Mouse (Mus musculus) spleen, adult 2 months (tissue): ENCODE measurements around the gene Gm10024. TPM values are rescaled to one million over a fixed set of nuclear protein-coding genes. Genes with fewer than 3 reads are reported as not detected.
"Not testable (repeated sequence)": the region's sequence is repeated elsewhere in the genome, so short reads cannot be mapped to it uniquely, and the experiment has no call there.

Experiments
- DNase-seq, 2 experiments: peaks; one replicate each; pipeline versions ENCODE4 v3.0.0 to v3.0.0-alpha.2; 2012 to 2021; ENCODE audit warnings: low spot score in 2 of 2, low read depth in 1 of 2
- H3K27ac ChIP-seq: fragments of 200-500 bp; 2 replicates; pipeline ENCODE4 v1.5.1; 2012; ENCODE audit warnings: low read length, inconsistent platforms; ENCODE audit not compliant: insufficient read depth
- H3K27me3 ChIP-seq: fragments of 200-500 bp; 2 replicates; pipeline ENCODE4 v1.6.1; 2012; ENCODE audit warnings: mild to moderate bottlenecking, moderate library complexity, low read length, inconsistent platforms; ENCODE audit not compliant: control insufficient read depth, insufficient read depth
- H3K36me3 ChIP-seq: fragments of 200-500 bp; 2 replicates; pipeline ENCODE4 v1.6.1; 2012; ENCODE audit warnings: mild to moderate bottlenecking, low read length, inconsistent platforms; ENCODE audit not compliant: control insufficient read depth, insufficient read depth
- H3K4me1 ChIP-seq: fragments of 200-500 bp; 2 replicates; pipeline ENCODE4 v1.6.1; 2011; ENCODE audit warnings: inconsistent platforms; ENCODE audit not compliant: control insufficient read depth, insufficient read depth, insufficient read length
- H3K4me3 ChIP-seq: fragments of 200-500 bp; 2 replicates; pipeline ENCODE4 v1.5.1; 2011; ENCODE audit warnings: mild to moderate bottlenecking, inconsistent platforms; ENCODE audit not compliant: insufficient read depth, insufficient read length; ENCODE audit errors: extremely low read depth
- CTCF ChIP-seq: fragments of 200-500 bp; IDR thresholded peaks from 2 replicates; pipeline ENCODE4 v1.5.1; 2011; ENCODE audit warnings: mild to moderate bottlenecking, inconsistent platforms; ENCODE audit not compliant: insufficient read depth, insufficient read length, insufficient replicate concordance; ENCODE audit errors: extremely low read depth
- POLR2A ChIP-seq: fragments of 200-500 bp; IDR thresholded peaks from 2 replicates; pipeline ENCODE4 v1.6.1; 2011; ENCODE audit warnings: low read depth, low read length, inconsistent platforms
- WGBS: fragments of 180-500 bp; shearing (Covaris S2); methylation state at CpG from one replicate; pipeline ENCODE4 v1.1.7; 2018; 5-methylcytosine and 5-hydroxymethylcytosine counted together
- polyA plus RNA-seq: library from polyadenylated mRNA; depleted of rRNA; stranded (reverse); fragments of >200 nt; gene quantifications from 2 replicates; pipeline ENCODE4 v1.2.3, GENCODE M21; 2012

The Gm10024 gene
- polyA plus RNA-seq, 1 experiment = not detected

DNA sequence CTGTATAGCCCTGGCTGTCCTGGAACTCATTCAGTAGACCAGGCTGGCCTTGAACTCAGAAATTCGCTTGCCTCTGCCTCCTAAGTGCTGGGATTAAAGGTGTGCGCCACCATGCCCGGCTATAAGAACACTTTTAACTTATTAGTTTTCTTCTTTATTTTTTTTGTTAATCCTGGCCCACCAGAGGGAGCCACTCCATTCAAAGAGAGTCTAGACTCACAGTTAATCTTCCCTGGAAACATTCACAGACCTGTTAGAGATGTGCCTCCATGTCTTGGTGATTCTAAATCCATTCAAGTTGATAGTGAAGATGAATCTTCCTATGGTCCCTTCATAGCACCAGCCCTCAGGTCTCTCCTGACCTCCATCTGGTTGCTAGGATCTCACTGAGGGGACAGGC, 1.4 kb upstream of the Gm10024 start:
- no peak for DNase-seq
- H3K4me3 ChIP-seq = no peak overlapping the region
- H3K36me3 ChIP-seq = no peaks in the 10 kb centered on the region
- no peak for TF ChIP-seq POLR2A
- TF ChIP-seq CTCF = no peak
- no peaks in the 10 kb centered on the region for H3K27me3 ChIP-seq
- no peak overlapping the region for H3K27ac ChIP-seq
- WGBS = 77% methylated on average over 3 of the region's 3 CpGs
- peaks cover 8% of the 10 kb centered on the region for H3K4me1 ChIP-seq

- H3K27me3 ChIP-seq = no peaks in the 10 kb centered on the region
- no peak overlapping the region for H3K27ac ChIP-seq
- WGBS = 12% methylated on average over 4 of the region's 4 CpGs
Measured at GRCm38 (mm10) chr10:77713734-77714133, 2.5 kb downstream of the Gm10024 start.

DNA sequence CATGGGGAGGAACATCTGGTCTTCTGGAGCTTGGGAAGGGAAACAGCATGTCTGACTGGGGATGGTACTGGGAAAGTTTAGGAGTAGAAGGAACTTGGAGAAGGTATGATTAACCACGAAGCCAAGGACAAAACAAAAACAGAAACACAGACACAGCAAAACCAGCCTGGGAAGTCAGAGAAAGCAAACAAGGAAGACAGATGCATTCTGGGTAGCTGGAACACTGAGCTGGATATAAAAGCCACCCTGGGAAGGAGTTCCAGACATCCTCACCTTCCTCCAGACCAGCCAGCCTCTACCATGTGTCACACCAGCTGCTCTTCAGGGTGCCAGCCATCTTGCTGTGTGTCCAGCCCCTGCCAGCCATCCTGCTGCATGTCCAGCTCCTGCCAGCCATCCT, 4.2 kb downstream of the Gm10024 start, which contains the start of gene Gm10142:
Gm10142 (plus strand) TSS at position 301 of the 400 bp plus-strand sequence.
- Histone ChIP-seq H3K4me3 (no peak within 1 kb of the TSS), H3K36me3 (no peaks in the 10 kb centered on the region), H3K4me1 (peaks cover 8% of the 10 kb centered on the region), H3K27ac (no peak within 1 kb of the TSS), H3K27me3 (no peaks in the 10 kb centered on the region)
- TF ChIP-seq CTCF (no peak), POLR2A (no peak)
- 88% methylated on average over 1 of the region's 1 CpGs for WGBS
- DNase-seq = no peak

More at GRCm38 (mm10) chr10:77713734-77714133, 2.5 kb downstream of the Gm10024 start:
- no peaks in the 10 kb centered on the region for H3K36me3 ChIP-seq
- no peak for TF ChIP-seq CTCF
- TF ChIP-seq POLR2A = no peak
- H3K4me1 ChIP-seq = peaks cover 8% of the 10 kb centered on the region
- no peak for DNase-seq
- no peak overlapping the region for H3K4me3 ChIP-seq

DNA sequence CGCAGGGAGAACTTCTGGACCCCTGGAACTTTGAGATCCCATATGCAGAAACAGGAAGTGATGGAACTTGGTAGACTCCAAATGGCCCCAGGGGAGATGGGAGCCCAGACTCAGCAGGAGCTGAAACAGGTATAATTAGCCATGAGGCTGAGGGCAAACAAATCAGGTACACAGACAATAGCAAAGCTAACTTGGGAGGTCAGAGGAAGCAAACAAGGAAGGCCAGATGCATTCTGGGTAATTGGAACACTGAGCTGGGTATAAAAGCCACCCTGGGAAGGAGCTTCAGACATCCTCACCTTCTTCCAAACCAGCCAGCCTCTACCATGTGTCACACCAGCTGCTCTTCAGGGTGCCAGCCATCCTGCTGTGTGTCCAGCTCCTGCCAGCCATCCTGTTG, 9.0 kb downstream of the Gm10024 start, which contains the start of gene Krtap12-1:
Krtap12-1 (plus strand) TSS at position 301 of the 400 bp plus-strand sequence.
- not testable (repeated sequence) for H3K27ac ChIP-seq, H3K36me3 ChIP-seq, H3K27me3 ChIP-seq, H3K4me3 ChIP-seq, H3K4me1 ChIP-seq, DNase-seq
- 89% methylated on average over 1 of the region's 1 CpGs for WGBS

DNA sequence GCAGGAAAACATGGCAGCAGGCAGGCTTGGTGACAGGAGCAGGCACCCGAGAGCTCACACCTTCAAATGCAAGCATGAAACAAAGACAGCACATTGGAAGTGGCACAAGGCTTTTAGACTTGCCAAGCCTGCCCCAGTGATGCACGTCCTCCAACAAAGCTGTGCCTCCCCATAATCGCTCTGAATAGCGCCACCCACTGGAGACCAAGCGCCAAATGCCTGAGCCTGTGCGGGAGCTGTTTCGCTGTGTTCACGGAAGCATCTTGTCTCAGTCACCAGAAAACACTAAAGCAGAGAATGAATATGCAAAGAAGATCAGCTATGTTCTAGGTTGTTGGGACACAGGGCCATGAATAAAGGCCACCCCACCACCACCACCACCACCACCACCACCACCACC, 13.6 kb downstream of the Gm10024 start:
- Histone ChIP-seq H3K36me3 (no peaks in the 10 kb centered on the region), H3K4me3 (no peak overlapping the region), H3K27me3 (no peaks in the 10 kb centered on the region), H3K27ac (no peak overlapping the region), H3K4me1 (no peaks in the 10 kb centered on the region)
- DNase-seq = no peak
- 78% methylated on average over 8 of the region's 8 CpGs for WGBS
- no peak for TF ChIP-seq POLR2A
- TF ChIP-seq CTCF = no peak

GRCm38 (mm10) chr10:77726186-77726585, 14.9 kb downstream of the Gm10024 start, which contains the start of gene Gm10100:
TSS of gene Gm10100 (plus strand) at chr10:77726486.
- Histone ChIP-seq H3K27ac (no peak within 1 kb of the TSS), H3K4me3 (no peak within 1 kb of the TSS), H3K36me3 (no peaks in the 10 kb centered on the region), H3K27me3 (no peaks in the 10 kb centered on the region), H3K4me1 (no peaks in the 10 kb centered on the region)
- DNase-seq = no peak
- 30% methylated on average over 3 of the region's 3 CpGs for WGBS
- TF ChIP-seq CTCF = no peak
- TF ChIP-seq POLR2A = no peak

GRCm38 (mm10) chr10:77728280-77728679, 17.0 kb downstream of the Gm10024 start:
- Histone ChIP-seq H3K4me3 (no peak overlapping the region), H3K27me3 (no peaks in the 10 kb centered on the region), H3K36me3 (no peaks in the 10 kb centered on the region), H3K4me1 (no peaks in the 10 kb centered on the region), H3K27ac (no peak overlapping the region)
- TF ChIP-seq CTCF (no peak), POLR2A (no peak)
- DNase-seq = no peak
- whole genome bisulfite sequencing = 68% methylated on average over 4 of the region's 4 CpGs
